Mouse (Mus musculus): ENCODE measurements around the gene Olfr235. TPM values are rescaled to one million over a fixed set of nuclear protein-coding genes. Genes with fewer than 3 reads are reported as not detected.
"Not testable (repeated sequence)": the region's sequence is repeated elsewhere in the genome, so short reads cannot be mapped to it uniquely, and the experiment has no call there.

Olfr235 gene
- polyA plus RNA-seq (2014; fragmentation: Nextera tagmentation; extraction: Ambion mirVana), result not detected in 2 replicates

DNA sequence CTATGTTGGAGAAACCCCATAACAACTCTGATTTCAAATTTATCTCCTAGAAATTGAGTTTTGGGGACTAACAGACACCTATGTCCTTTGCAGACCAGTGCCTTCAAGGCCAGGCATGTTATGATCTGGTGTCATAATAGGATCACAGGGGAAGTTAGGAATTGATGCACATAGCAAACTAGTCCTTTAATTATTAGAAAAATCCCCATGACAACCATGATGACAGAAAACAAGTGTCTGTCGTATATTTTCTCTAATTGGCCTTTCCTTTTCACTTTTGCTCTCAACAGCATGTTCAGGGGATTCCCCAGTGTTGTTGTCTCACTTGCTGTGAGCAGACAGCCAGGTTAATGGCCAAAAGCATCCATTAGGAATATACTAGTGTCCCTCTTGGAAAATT lies at the start of gene Olfr235:
Gene Olfr235, plus strand, starts transcription at position 301 of the 400 bp plus-strand sequence.
- Histone ChIP-seq H3K9me3 (ENCODE audit: control insufficient read depth, low read length) (no peaks in the 10 kb centered on the region), H3K4me1 (ENCODE audit: control insufficient read depth in 2 of 2, insufficient read depth in 2 of 2, low read length in 2 of 2) (no peaks in the 10 kb centered on the region), H3K27ac (replicated peaks in 1 of 2; ENCODE audit: control insufficient read depth in 1 of 2, insufficient read depth in 1 of 2, low read depth in 2 of 2, low read length in 2 of 2) (no peak within 1 kb of the TSS), H3K36me3 (ENCODE audit: control insufficient read depth, insufficient read depth, low read length) (no peaks in the 10 kb centered on the region), H3K4me2 (ENCODE audit: low read length) (no peak within 1 kb of the TSS), H3K9ac (ENCODE audit: low read length) (no peak within 1 kb of the TSS), H3K27me3 (ENCODE audit: control insufficient read depth, insufficient read depth, low read length) (no peaks in the 10 kb centered on the region), H3K4me3 (ENCODE audit: control insufficient read depth in 1 of 2, insufficient read depth in 1 of 2, low read depth in 1 of 2, low read length in 2 of 2) (no peak within 1 kb of the TSS)
- ATAC-seq (ENCODE audit: insufficient number of reproducible peaks, insufficient read depth, low FRiP score, low read depth), result no peak
- 76% methylated on average over 1 of the region's 1 CpGs for WGBS

DNA sequence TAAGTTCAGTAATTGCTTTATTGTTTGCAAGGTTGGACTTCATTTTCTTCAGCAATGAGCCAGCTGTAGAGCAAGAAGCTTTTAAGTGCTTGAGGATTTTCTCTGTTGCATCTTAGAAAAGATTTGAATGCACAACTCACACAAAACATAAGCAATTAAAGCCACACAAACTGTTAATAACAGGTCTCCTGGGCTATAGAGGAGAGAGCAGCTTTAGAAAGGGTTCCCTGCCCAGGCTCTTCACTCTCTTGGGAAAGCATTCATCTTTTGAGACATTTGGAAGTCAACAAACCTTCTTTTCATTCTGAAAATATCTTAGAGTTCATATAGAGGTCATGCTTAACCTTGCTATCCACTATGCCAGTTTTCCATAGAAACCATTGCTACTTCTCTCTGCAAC lies 28.3 kb upstream of the Olfr235 start, which contains the start of gene Olfr1432:
Gene Olfr1432, minus strand, starts transcription at position 101 of the 400 bp plus-strand sequence.
- H3K4me3 ChIP-seq (ENCODE audit: control insufficient read depth in 1 of 2, insufficient read depth in 1 of 2, low read depth in 1 of 2, low read length in 2 of 2); H3K27me3 ChIP-seq (ENCODE audit: control insufficient read depth, insufficient read depth, low read length): not testable (repeated sequence)

DNA sequence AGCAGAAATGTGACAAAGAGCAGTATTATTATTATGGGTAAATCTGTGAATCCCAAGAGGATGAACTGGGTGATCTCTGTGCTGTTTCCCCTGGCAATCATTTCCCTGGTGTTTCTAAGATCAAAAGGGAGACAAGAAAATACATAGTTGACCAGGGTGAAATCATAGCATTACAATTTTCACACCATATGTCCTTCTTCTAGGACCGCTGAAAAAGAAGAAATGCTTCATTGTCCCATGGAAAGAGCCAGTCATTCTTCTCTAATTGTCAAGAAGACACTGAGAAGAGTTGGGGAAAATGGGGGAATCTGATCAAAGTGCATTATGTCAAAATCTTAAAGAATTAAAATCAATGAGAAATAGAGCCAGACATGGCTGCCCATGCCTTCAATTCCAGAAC lies 19.3 kb upstream of the Olfr235 start, which contains the start of gene Olfr262:
Gene Olfr262, minus strand, starts transcription at position 101 of the 400 bp plus-strand sequence.
- WGBS, result 62% methylated on average over 1 of the region's 1 CpGs
- no peak for ATAC-seq (ENCODE audit: insufficient number of reproducible peaks, insufficient read depth, low FRiP score, low read depth)
- Histone ChIP-seq H3K27me3 (ENCODE audit: control insufficient read depth, insufficient read depth, low read length) (no peaks in the 10 kb centered on the region), H3K36me3 (ENCODE audit: control insufficient read depth, insufficient read depth, low read length) (no peaks in the 10 kb centered on the region), H3K27ac (replicated peaks in 1 of 2; ENCODE audit: control insufficient read depth in 1 of 2, insufficient read depth in 1 of 2, low read depth in 2 of 2, low read length in 2 of 2) (no peak within 1 kb of the TSS), H3K4me3 (ENCODE audit: control insufficient read depth in 1 of 2, insufficient read depth in 1 of 2, low read depth in 1 of 2, low read length in 2 of 2) (no peak within 1 kb of the TSS), H3K4me1 (ENCODE audit: control insufficient read depth in 2 of 2, insufficient read depth in 2 of 2, low read length in 2 of 2) (no peaks in the 10 kb centered on the region), H3K9ac (ENCODE audit: low read length) (no peak within 1 kb of the TSS), H3K4me2 (ENCODE audit: low read length) (no peak within 1 kb of the TSS), H3K9me3 (ENCODE audit: control insufficient read depth, low read length) (no peaks in the 10 kb centered on the region)

More for the DNA sequence above, 28.3 kb upstream of the Olfr235 start, which contains the start of gene Olfr1432:
- ATAC-seq (ENCODE audit: insufficient number of reproducible peaks, insufficient read depth, low FRiP score, low read depth); H3K9ac ChIP-seq (ENCODE audit: low read length); H3K27ac ChIP-seq (replicated peaks in 1 of 2; ENCODE audit: control insufficient read depth in 1 of 2, insufficient read depth in 1 of 2, low read depth in 2 of 2, low read length in 2 of 2); H3K9me3 ChIP-seq (ENCODE audit: control insufficient read depth, low read length); H3K36me3 ChIP-seq (ENCODE audit: control insufficient read depth, insufficient read depth, low read length); H3K4me2 ChIP-seq (ENCODE audit: low read length); H3K4me1 ChIP-seq (ENCODE audit: control insufficient read depth in 2 of 2, insufficient read depth in 2 of 2, low read length in 2 of 2): not testable (repeated sequence)

DNA sequence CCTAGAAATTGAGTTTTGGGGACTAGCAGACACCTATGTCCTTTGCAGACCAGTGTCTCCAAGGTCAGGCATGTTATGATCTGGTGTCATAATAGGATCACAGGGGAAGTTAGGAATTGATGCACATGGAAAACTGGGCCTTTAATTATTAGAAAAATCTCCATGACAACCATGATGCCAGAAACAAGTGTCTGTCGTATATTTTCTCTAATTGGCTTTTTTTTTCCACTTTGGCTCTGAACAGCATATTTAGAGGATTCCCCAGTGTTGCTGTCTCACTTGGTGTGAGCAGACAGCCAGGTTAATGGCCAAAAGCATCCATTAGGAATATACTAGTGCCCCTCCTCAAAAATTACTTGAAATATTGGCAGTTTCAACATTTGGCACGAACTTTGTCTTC lies 18.7 kb downstream of the Olfr235 start, which contains the start of gene Olfr1434:
Gene Olfr1434, plus strand, starts transcription at position 301 of the 400 bp plus-strand sequence.
- no peaks in the 10 kb centered on the region for H3K27me3 ChIP-seq (ENCODE audit: control insufficient read depth, insufficient read depth, low read length)
- H3K9me3 ChIP-seq (ENCODE audit: control insufficient read depth, low read length), result no peaks in the 10 kb centered on the region
- no peaks in the 10 kb centered on the region for H3K4me1 ChIP-seq (ENCODE audit: control insufficient read depth in 2 of 2, insufficient read depth in 2 of 2, low read length in 2 of 2)
- H3K36me3 ChIP-seq (ENCODE audit: control insufficient read depth, insufficient read depth, low read length), result no peaks in the 10 kb centered on the region
- WGBS, result 59% methylated on average over 2 of the region's 2 CpGs
- no peak within 1 kb of the TSS for H3K9ac ChIP-seq (ENCODE audit: low read length)
- no peak within 1 kb of the TSS for H3K27ac ChIP-seq (replicated peaks in 1 of 2; ENCODE audit: control insufficient read depth in 1 of 2, insufficient read depth in 1 of 2, low read depth in 2 of 2, low read length in 2 of 2)
- no peak within 1 kb of the TSS for H3K4me2 ChIP-seq (ENCODE audit: low read length)
- no peak for ATAC-seq (ENCODE audit: insufficient number of reproducible peaks, insufficient read depth, low FRiP score, low read depth)
- H3K4me3 ChIP-seq (ENCODE audit: control insufficient read depth in 1 of 2, insufficient read depth in 1 of 2, low read depth in 1 of 2, low read length in 2 of 2), result no peak within 1 kb of the TSS

DNA sequence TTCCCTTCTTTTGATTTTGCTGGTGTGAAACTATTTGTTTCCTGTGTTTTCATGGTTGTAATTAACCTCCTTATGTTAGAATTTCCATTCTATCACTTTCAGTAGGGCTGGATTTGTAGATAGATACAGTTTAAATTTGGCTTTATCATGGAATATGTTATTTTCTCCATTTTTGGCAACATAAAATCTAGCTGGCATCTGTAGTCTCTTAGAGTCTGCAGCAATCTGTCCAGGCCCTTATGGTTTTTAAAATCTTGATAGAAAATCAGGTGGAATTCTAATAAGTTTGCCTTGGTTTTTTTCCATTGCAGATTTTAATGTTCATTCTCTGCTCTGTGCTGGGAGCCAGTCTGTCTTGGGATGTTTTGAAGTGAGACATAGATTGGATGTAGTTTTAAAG lies 32.1 kb downstream of the Olfr235 start:
- Histone ChIP-seq H3K27ac (replicated peaks in 1 of 2; ENCODE audit: control insufficient read depth in 1 of 2, insufficient read depth in 1 of 2, low read depth in 2 of 2, low read length in 2 of 2) (no peak overlapping the region), H3K4me1 (ENCODE audit: control insufficient read depth in 2 of 2, insufficient read depth in 2 of 2, low read length in 2 of 2) (no peaks in the 10 kb centered on the region), H3K27me3 (ENCODE audit: control insufficient read depth, insufficient read depth, low read length) (no peaks in the 10 kb centered on the region), H3K4me2 (ENCODE audit: low read length) (no peak overlapping the region), H3K9ac (ENCODE audit: low read length) (no peak overlapping the region), H3K4me3 (ENCODE audit: control insufficient read depth in 1 of 2, insufficient read depth in 1 of 2, low read depth in 1 of 2, low read length in 2 of 2) (no peak overlapping the region), H3K9me3 (ENCODE audit: control insufficient read depth, low read length) (no peaks in the 10 kb centered on the region), H3K36me3 (ENCODE audit: control insufficient read depth, insufficient read depth, low read length) (no peaks in the 10 kb centered on the region)
- no peak for ATAC-seq (ENCODE audit: insufficient number of reproducible peaks, insufficient read depth, low FRiP score, low read depth)

DNA sequence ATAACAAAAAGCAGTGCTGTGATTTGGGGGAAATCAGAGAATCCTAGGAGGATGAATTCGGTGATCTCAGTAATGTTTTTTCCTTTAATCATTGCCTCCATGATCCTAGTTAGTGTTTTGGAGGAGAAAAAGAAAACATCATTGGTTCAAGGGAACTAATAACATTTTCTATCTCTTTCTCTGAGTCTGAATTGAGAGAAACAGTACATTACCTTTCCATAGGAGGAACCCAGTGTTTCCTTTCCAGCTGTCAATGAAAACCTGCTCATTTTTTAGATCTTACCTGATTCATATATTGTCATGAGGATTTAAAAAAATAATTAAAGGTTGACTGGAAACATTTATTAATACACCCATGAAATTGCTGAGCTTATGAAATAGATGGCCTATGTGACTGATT lies 38.2 kb downstream of the Olfr235 start, which contains the start of gene Olfr1436:
Gene Olfr1436, minus strand, starts transcription at position 101 of the 400 bp plus-strand sequence.
- ATAC-seq (ENCODE audit: insufficient number of reproducible peaks, insufficient read depth, low FRiP score, low read depth), result not testable (repeated sequence)

More for the DNA sequence above, 38.2 kb downstream of the Olfr235 start, which contains the start of gene Olfr1436:
- H3K4me2 ChIP-seq (ENCODE audit: low read length); H3K4me1 ChIP-seq (ENCODE audit: control insufficient read depth in 2 of 2, insufficient read depth in 2 of 2, low read length in 2 of 2); H3K9me3 ChIP-seq (ENCODE audit: control insufficient read depth, low read length); H3K27ac ChIP-seq (replicated peaks in 1 of 2; ENCODE audit: control insufficient read depth in 1 of 2, insufficient read depth in 1 of 2, low read depth in 2 of 2, low read length in 2 of 2); H3K9ac ChIP-seq (ENCODE audit: low read length); H3K27me3 ChIP-seq (ENCODE audit: control insufficient read depth, insufficient read depth, low read length); H3K36me3 ChIP-seq (ENCODE audit: control insufficient read depth, insufficient read depth, low read length); H3K4me3 ChIP-seq (ENCODE audit: control insufficient read depth in 1 of 2, insufficient read depth in 1 of 2, low read depth in 1 of 2, low read length in 2 of 2): not testable (repeated sequence)
- WGBS, result 48% methylated on average over 1 of the region's 1 CpGs

Other genes starting within 250 kb of the Olfr235 start
- not detected in 2 replicates for gene Olfr1423, start 219.7 kb upstream of the Olfr235 start, polyA plus RNA-seq (2014; fragmentation: Nextera tagmentation; extraction: Ambion mirVana)
- not detected in 2 replicates for gene Olfr1424, start 198.3 kb upstream of the Olfr235 start, polyA plus RNA-seq (2014; fragmentation: Nextera tagmentation; extraction: Ambion mirVana)
- gene Olfr1425, start 183.3 kb upstream of the Olfr235 start, polyA plus RNA-seq (2014; fragmentation: Nextera tagmentation; extraction: Ambion mirVana), result not detected in 2 replicates
- not detected in 2 replicates for gene Olfr1426, start 169.0 kb upstream of the Olfr235 start, polyA plus RNA-seq (2014; fragmentation: Nextera tagmentation; extraction: Ambion mirVana)
- not detected in 2 replicates for gene Olfr1427, start 157.7 kb upstream of the Olfr235 start, polyA plus RNA-seq (2014; fragmentation: Nextera tagmentation; extraction: Ambion mirVana)
- gene Olfr1428, start 145.1 kb upstream of the Olfr235 start, polyA plus RNA-seq (2014; fragmentation: Nextera tagmentation; extraction: Ambion mirVana), result not detected in 2 replicates
- gene Olfr76, start 137.8 kb upstream of the Olfr235 start, polyA plus RNA-seq (2014; fragmentation: Nextera tagmentation; extraction: Ambion mirVana), result not detected in 2 replicates
- not detected in 2 replicates for gene Olfr1555-ps1, start 90.9 kb upstream of the Olfr235 start, polyA plus RNA-seq (2014; fragmentation: Nextera tagmentation; extraction: Ambion mirVana)
- not detected in 2 replicates for gene Olfr1431, start 60.4 kb upstream of the Olfr235 start, polyA plus RNA-seq (2014; fragmentation: Nextera tagmentation; extraction: Ambion mirVana)
- not detected in 2 replicates for gene Olfr1432, start 28.4 kb upstream of the Olfr235 start, polyA plus RNA-seq (2014; fragmentation: Nextera tagmentation; extraction: Ambion mirVana)
- not detected in 2 replicates for gene Olfr262, start 19.4 kb upstream of the Olfr235 start, polyA plus RNA-seq (2014; fragmentation: Nextera tagmentation; extraction: Ambion mirVana)
- not detected in 2 replicates for gene Olfr1434, start 18.8 kb downstream of the Olfr235 start, polyA plus RNA-seq (2014; fragmentation: Nextera tagmentation; extraction: Ambion mirVana)
- gene Olfr1436, start 38.1 kb downstream of the Olfr235 start, polyA plus RNA-seq (2014; fragmentation: Nextera tagmentation; extraction: Ambion mirVana), result not detected in 2 replicates
- gene Olfr1437, start 64.1 kb downstream of the Olfr235 start, polyA plus RNA-seq (2014; fragmentation: Nextera tagmentation; extraction: Ambion mirVana), result not detected in 2 replicates
- gene Olfr1438-ps1, start 74.9 kb downstream of the Olfr235 start, polyA plus RNA-seq (2014; fragmentation: Nextera tagmentation; extraction: Ambion mirVana), result not detected in 2 replicates
- not detected in 2 replicates for gene Olfr1440, start 126.2 kb downstream of the Olfr235 start, polyA plus RNA-seq (2014; fragmentation: Nextera tagmentation; extraction: Ambion mirVana)
- gene Olfr1441, start 156.4 kb downstream of the Olfr235 start, polyA plus RNA-seq (2014; fragmentation: Nextera tagmentation; extraction: Ambion mirVana), result not detected in 2 replicates
- not detected in 2 replicates for gene Pfpl, start 166.9 kb downstream of the Olfr235 start, polyA plus RNA-seq (2014; fragmentation: Nextera tagmentation; extraction: Ambion mirVana)
- 0.95 and 1.2 TPM in 2 replicates for gene Mpeg1, start 199.7 kb downstream of the Olfr235 start, polyA plus RNA-seq (2014; fragmentation: Nextera tagmentation; extraction: Ambion mirVana)
- gene Dtx4, start 240.4 kb downstream of the Olfr235 start, polyA plus RNA-seq (2014; fragmentation: Nextera tagmentation; extraction: Ambion mirVana), result 1.8 and 2.0 TPM in 2 replicates